Mouse (Mus musculus) bone marrow, adult 2 months (tissue): ENCODE data around the gene Gm6268.

Source experiments
- CTCF ChIP-seq: fragments of 200-500 bp; IDR thresholded peaks from 2 replicates; pipeline ENCODE4 v1.5.1; 2011; ENCODE audit warnings: low read length, control low read depth; ENCODE audit not compliant: control insufficient read depth, insufficient read depth
- POLR2A ChIP-seq: fragments of 200-500 bp; IDR thresholded peaks from 2 replicates; pipeline ENCODE4 v1.6.1; 2011; ENCODE audit warnings: low read depth, mild to moderate bottlenecking, control low read depth, low read length, borderline replicate concordance; ENCODE audit not compliant: control insufficient read depth

GRCm38 (mm10) chrX:36434993-36435392, 33.9 kb downstream of the Gm6268 start:
- TF ChIP-seq POLR2A = no peak
- no peak for TF ChIP-seq CTCF
